Mouse (Mus musculus) midbrain, embryonic 13.5 days (tissue): ENCODE measurements around the gene Sim1. TPM values are rescaled to one million over a fixed set of nuclear protein-coding genes. Genes with fewer than 3 reads are reported as not detected.

Source experiments
- ATAC-seq: fragments of 200-750 bp; cut with Nextera tagmentation; 2 replicates; pipeline ENCODE4 v1.8.0; 2017; ENCODE audit warnings: mild to moderate bottlenecking, moderate TSS enrichment, moderate library complexity
- H3K27ac ChIP-seq: fragments of 300-500 bp; sonication (generic); 2 replicates; pipeline ENCODE4 v1.5.1; 2015; ENCODE audit warnings: inconsistent platforms, mild to moderate bottlenecking, moderate library complexity
- H3K27me3 ChIP-seq: fragments of 300-500 bp; sonication (generic); 2 replicates; pipeline ENCODE4 v1.6.1; 2015; ENCODE audit warnings: mild to moderate bottlenecking, inconsistent platforms
- H3K36me3 ChIP-seq: fragments of 300-500 bp; sonication (generic); 2 replicates; pipeline ENCODE4 v1.6.1; 2015; ENCODE audit warnings: mild to moderate bottlenecking, inconsistent platforms
- H3K4me1 ChIP-seq: fragments of 300-500 bp; sonication (generic); replicated peaks from 2 replicates; pipeline ENCODE4 v1.6.1; 2015; ENCODE audit warnings: inconsistent platforms
- H3K4me2 ChIP-seq: fragments of 300-500 bp; sonication (generic); replicated peaks from 2 replicates; pipeline ENCODE4 v1.6.1; 2015; ENCODE audit warnings: moderate library complexity, mild to moderate bottlenecking, inconsistent platforms
- H3K4me3 ChIP-seq: fragments of 300-500 bp; sonication (generic); replicated peaks from 2 replicates; pipeline ENCODE4 v1.5.1; 2015; ENCODE audit warnings: mild to moderate bottlenecking, inconsistent platforms
- H3K9ac ChIP-seq: fragments of 300-500 bp; sonication (generic); replicated peaks from 2 replicates; pipeline ENCODE4 v1.6.1; 2015; ENCODE audit warnings: mild to moderate bottlenecking, inconsistent platforms
- H3K9me3 ChIP-seq: fragments of 300-500 bp; sonication (generic); 2 replicates; pipeline ENCODE4 v1.6.1; 2016; ENCODE audit warnings: mild to moderate bottlenecking, inconsistent platforms
- WGBS: fragments of 180-500 bp; shearing (Covaris S2); methylation state at CpG from one replicate; pipeline ENCODE4 v1.1.7; 2015; 5-methylcytosine and 5-hydroxymethylcytosine counted together
- polyA plus RNA-seq: library from polyadenylated mRNA; unstranded; fragments of >200 nt; fragmentation: Nextera tagmentation; extraction: Ambion mirVana; gene quantifications from 2 replicates; pipeline ENCODE4 v1.2.1, GENCODE M21; 2015

The Sim1 gene
- polyA plus RNA-seq = 3.6 and 6.0 TPM in 2 replicates

- Histone ChIP-seq H3K4me1 (peaks cover 23% of the 10 kb centered on the region), H3K4me3 (peak within 1 kb of the TSS; percentile 50), H3K4me2 (peak within 1 kb of the TSS; percentile 82), H3K27ac (peak within 1 kb of the TSS; percentile 44), H3K27me3 (peaks cover 94% of the 10 kb centered on the region), H3K36me3 (no peaks in the 10 kb centered on the region), H3K9me3 (no peaks in the 10 kb centered on the region), H3K9ac (peak within 1 kb of the TSS; percentile 48)
- ATAC-seq = peak; percentile 97
- WGBS = under 1% methylated on average over 53 of the region's 62 CpGs
Measured at GRCm38 (mm10) chr10:50894170-50894991, at the start of gene Sim1. TSS of gene Sim1 (plus strand) at chr10:50894754.

GRCm38 (mm10) chr10:50868202-50868601, 26.4 kb upstream of the Sim1 start:
- no peak overlapping the region for H3K4me3 ChIP-seq
- no peaks in the 10 kb centered on the region for H3K27me3 ChIP-seq
- H3K4me2 ChIP-seq = no peak overlapping the region
- no peak for ATAC-seq
- H3K36me3 ChIP-seq = no peaks in the 10 kb centered on the region
- H3K9ac ChIP-seq = no peak overlapping the region
- 89% methylated on average over 4 of the region's 4 CpGs for WGBS
- no peak overlapping the region for H3K27ac ChIP-seq
- H3K9me3 ChIP-seq = no peaks in the 10 kb centered on the region
- H3K4me1 ChIP-seq = no peaks in the 10 kb centered on the region

DNA sequence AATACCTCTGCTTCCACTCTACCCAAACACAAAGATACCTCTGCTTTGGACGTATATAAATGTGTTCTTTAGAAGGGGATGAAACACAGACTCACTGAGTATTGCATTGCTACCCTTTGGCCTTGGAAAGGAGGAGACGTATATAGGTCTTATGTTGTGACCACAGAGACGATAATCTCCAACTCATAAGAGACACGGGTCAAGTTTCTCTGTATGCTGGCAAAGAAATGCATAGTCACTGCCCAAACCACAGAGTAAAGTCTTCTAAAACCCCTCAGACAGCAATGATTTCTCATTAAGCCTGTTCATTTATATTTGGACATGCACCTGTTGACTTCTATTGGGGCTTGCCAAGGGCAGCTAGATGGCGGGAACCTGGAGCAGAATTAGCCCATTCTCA, 17.6 kb upstream of the Sim1 start:
- Histone ChIP-seq H3K4me2 (no peak overlapping the region), H3K27ac (no peak overlapping the region), H3K9me3 (no peaks in the 10 kb centered on the region), H3K36me3 (no peaks in the 10 kb centered on the region), H3K9ac (no peak overlapping the region), H3K4me1 (no peaks in the 10 kb centered on the region), H3K27me3 (no peaks in the 10 kb centered on the region), H3K4me3 (no peak overlapping the region)
- WGBS = 88% methylated on average over 5 of the region's 5 CpGs
- ATAC-seq = no peak

DNA sequence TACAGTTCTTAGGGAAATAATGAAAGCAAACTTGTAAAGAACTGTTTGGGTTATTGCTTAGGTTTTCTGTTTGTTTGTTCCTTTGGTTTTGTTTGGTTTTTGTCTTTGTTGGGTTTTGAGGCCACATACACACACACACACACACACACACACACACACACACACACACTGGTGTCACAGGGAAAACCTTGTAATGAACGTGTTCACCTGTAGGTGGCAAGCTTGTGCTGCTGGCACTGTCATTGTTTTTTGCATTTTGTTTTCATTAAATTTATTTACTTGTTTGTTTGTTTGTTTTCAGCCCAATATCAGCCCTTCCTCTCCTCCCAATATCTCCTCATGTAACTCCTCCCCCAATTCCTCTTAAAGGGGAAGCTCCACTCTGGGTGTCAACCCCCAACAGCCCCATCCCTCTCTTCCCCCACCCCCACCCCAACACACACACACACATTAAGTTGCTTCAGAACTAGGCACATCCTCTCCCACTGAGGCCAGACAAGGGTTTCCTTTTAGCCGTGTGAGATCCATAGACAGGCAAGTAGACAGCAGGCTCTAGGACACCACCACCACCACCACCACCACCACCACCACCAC, 13.0 kb upstream of the Sim1 start:
- no peaks in the 10 kb centered on the region for H3K36me3 ChIP-seq
- no peak overlapping the region for H3K4me2 ChIP-seq
- H3K27ac ChIP-seq = no peak overlapping the region
- H3K4me1 ChIP-seq = no peaks in the 10 kb centered on the region
- no peaks in the 10 kb centered on the region for H3K9me3 ChIP-seq
- H3K27me3 ChIP-seq = peaks cover 19% of the 10 kb centered on the region
- H3K4me3 ChIP-seq = no peak overlapping the region
- 23% methylated on average over 2 of the region's 2 CpGs for WGBS
- H3K9ac ChIP-seq = no peak overlapping the region
- ATAC-seq = 0 out of 2 replicates have a peak, but pooled peaks have one; percentile 27

GRCm38 (mm10) chr10:50882366-50882765, 12.2 kb upstream of the Sim1 start:
- Histone ChIP-seq H3K4me3 (no peak overlapping the region), H3K4me2 (no peak overlapping the region), H3K27ac (no peak overlapping the region), H3K9ac (no peak overlapping the region), H3K9me3 (no peaks in the 10 kb centered on the region), H3K36me3 (no peaks in the 10 kb centered on the region), H3K27me3 (peaks cover 21% of the 10 kb centered on the region), H3K4me1 (no peaks in the 10 kb centered on the region)
- 61% methylated on average over 2 of the region's 2 CpGs for WGBS
- no peak for ATAC-seq

DNA sequence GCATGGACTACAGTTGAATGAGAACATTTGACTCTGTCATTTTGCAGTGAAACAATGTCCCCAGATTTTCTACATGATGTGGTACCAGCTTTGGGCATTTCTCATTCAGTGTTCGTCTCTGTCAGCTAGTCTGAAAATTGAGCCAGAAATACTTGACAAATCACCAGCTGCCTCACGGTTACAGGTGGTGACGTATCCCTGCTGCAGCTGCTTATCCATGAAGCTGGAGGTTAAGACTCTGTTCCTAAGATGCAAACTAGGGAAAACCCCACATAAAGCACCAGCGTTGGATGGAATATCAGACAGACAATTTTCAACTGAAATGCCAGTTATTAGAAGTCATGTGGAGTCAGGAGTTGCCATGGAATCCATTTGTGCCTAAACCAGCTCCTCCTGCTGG, 8.2 kb upstream of the Sim1 start:
- no peak overlapping the region for H3K9ac ChIP-seq
- H3K4me3 ChIP-seq = no peak overlapping the region
- H3K36me3 ChIP-seq = no peaks in the 10 kb centered on the region
- no peak overlapping the region for H3K27ac ChIP-seq
- H3K4me2 ChIP-seq = no peak overlapping the region
- peaks cover 58% of the 10 kb centered on the region for H3K27me3 ChIP-seq
- no peak for ATAC-seq
- H3K9me3 ChIP-seq = no peaks in the 10 kb centered on the region
- WGBS = 63% methylated on average over 4 of the region's 4 CpGs
- H3K4me1 ChIP-seq = no peaks in the 10 kb centered on the region

GRCm38 (mm10) chr10:50890621-50891020, 3.9 kb upstream of the Sim1 start:
- Histone ChIP-seq H3K4me1 (peaks cover 23% of the 10 kb centered on the region), H3K4me2 (no peak overlapping the region), H3K36me3 (no peaks in the 10 kb centered on the region), H3K9ac (no peak overlapping the region), H3K4me3 (no peak overlapping the region), H3K27me3 (peaks cover 90% of the 10 kb centered on the region), H3K9me3 (no peaks in the 10 kb centered on the region), H3K27ac (no peak overlapping the region)
- whole genome bisulfite sequencing = 9% methylated on average over 6 of the region's 6 CpGs
- ATAC-seq = no peak

- WGBS = under 1% methylated on average over 26 of the region's 26 CpGs
- Histone ChIP-seq H3K27ac (0 out of 2 replicates have a peak overlapping the region, but pooled peaks have one; percentile 14), H3K4me2 (peak overlapping the region; percentile 15), H3K4me3 (peak overlapping the region; percentile 50; the same call in 1 of the 2 replicates), H3K4me1 (peaks cover 23% of the 10 kb centered on the region), H3K9me3 (no peaks in the 10 kb centered on the region), H3K9ac (no peak overlapping the region), H3K36me3 (no peaks in the 10 kb centered on the region), H3K27me3 (peaks cover 95% of the 10 kb centered on the region)
- no peak for ATAC-seq
Measured at GRCm38 (mm10) chr10:50891876-50892711, 2.5 kb upstream of the Sim1 start.

- ATAC-seq = no peak
- peak overlapping the region; percentile 50; the same call in 1 of the 2 replicates for H3K4me3 ChIP-seq
Measured at GRCm38 (mm10) chr10:50892751-50893320, 1.7 kb upstream of the Sim1 start.

DNA sequence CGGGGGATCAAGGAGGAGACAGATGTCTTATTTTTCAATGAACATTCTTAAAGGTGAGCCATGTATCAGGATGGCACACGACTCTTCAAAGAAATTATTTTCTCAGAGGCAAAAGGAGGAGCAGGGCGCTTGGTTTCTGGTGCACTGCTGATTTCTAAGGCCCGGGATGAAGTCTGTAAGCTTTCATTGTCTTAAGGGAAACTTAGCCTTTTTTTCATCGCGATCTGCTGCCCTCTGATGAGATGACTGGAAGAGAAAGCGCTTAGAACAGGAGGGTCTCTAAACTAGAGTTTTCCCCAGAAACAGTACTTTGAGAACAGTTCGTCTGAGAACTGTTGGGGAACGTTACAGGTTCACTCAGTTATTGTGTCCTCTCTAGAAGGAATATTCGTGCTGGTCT, 1.0 kb upstream of the Sim1 start:
- WGBS = 1% methylated on average over 10 of the region's 10 CpGs
- Histone ChIP-seq H3K4me3 (peak overlapping the region; percentile 50), H3K9ac (no peak overlapping the region), H3K4me1 (peaks cover 23% of the 10 kb centered on the region), H3K36me3 (no peaks in the 10 kb centered on the region), H3K9me3 (no peaks in the 10 kb centered on the region), H3K27me3 (peaks cover 98% of the 10 kb centered on the region), H3K4me2 (peak overlapping the region; percentile 82), H3K27ac (no peak overlapping the region)
- no peak for ATAC-seq

More at GRCm38 (mm10) chr10:50892751-50893320, 1.7 kb upstream of the Sim1 start:
- Histone ChIP-seq H3K4me1 (peaks cover 23% of the 10 kb centered on the region), H3K4me2 (peak overlapping the region; percentile 82), H3K36me3 (no peaks in the 10 kb centered on the region), H3K9ac (no peak overlapping the region; the same call in 1 of the 2 replicates), H3K9me3 (no peaks in the 10 kb centered on the region), H3K27me3 (peaks cover 97% of the 10 kb centered on the region), H3K27ac (0 out of 2 replicates have a peak overlapping the region, but pooled peaks have one; percentile 14)
- 2% methylated on average over 15 of the region's 15 CpGs for WGBS

GRCm38 (mm10) chr10:50895091-50895790, 687 bp downstream of the Sim1 start:
- peaks cover 23% of the 10 kb centered on the region for H3K4me1 ChIP-seq
- under 1% methylated on average over 44 of the region's 44 CpGs for WGBS
- ATAC-seq = no peak

More at GRCm38 (mm10) chr10:50895091-50895790, 687 bp downstream of the Sim1 start:
- Histone ChIP-seq H3K9me3 (no peaks in the 10 kb centered on the region), H3K27ac (peak overlapping the region; percentile 44; the same call in 1 of the 2 replicates), H3K9ac (peak overlapping the region; percentile 36; the same call in 1 of the 2 replicates), H3K4me3 (peak overlapping the region; percentile 50), H3K27me3 (peaks cover 93% of the 10 kb centered on the region), H3K36me3 (no peaks in the 10 kb centered on the region), H3K4me2 (peak overlapping the region; percentile 82)
